Mouse (Mus musculus): ENCODE measurements at regions not wholly inside any gene's neighbourhood (a gene's known extent, or its start where the extent isn't known, plus 50 kb on each side); places are given as distances from the start of the nearest gene placed in this dataset.
A peak's percentile ranks its signal among the peaks of the same experiment; 100 is the strongest.

DNA sequence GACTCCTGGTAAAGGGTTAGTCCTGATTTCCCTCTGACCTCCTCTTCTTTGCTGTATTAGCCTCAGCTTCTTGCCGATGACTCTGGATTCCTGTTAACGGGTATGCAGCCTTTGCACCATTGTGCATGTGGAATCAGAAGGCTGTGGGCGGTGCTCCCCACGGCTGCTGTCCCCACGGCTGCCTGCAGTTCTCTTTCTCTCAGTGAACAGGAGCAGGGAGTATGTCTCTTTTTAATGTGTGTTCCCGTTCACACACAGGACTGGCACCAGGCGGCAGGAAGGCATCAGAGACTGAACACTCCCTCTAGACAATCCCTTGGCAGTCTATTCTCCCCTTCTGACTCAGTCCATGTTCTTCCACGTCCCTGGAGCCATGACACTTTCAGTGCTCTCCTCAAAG, 178.9 kb downstream of the Zfp326 start:
- no peak for DNase-seq (ENCODE audit: inconsistent ontology term)

- DNase-seq (ENCODE audit: inconsistent ontology term): no peak
These were observed 174.7 kb downstream of the Zfp326 start for GRCm38 (mm10) chr5:106051026-106051425.

DNA sequence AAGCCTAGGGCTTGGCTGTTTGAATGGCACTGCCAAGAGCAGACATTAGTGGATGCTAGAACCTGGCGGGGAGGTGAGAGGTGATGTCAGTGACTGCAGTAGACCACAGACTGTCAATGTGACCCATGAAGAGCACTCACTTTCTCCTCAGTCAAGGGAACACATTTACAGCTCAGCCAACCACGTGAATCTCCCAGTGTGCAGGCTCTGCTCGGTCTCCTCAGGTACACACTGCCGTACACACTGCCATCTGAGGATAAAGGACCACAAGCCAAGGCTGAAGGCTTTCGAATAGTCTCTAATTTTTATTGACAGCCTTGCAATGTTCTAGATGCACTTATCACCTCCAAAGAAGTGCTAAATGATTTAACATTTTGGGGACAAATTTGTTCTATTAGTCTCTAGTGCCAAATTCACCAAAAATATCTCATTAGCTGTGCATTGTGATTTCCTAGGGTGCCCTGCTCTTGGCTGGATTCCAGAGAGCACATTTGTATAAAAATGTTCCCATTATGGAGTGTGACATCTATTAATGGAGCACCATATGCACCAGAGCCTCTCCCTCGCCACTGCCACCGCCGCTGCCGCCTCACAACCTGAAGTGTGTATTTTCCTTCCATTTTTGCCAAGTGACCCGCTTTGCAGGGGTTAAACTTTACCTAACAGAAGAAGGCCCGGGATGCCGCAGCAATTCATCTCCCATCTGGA, 168.7 kb downstream of the Zfp326 start:
- no peak for DNase-seq (ENCODE audit: inconsistent ontology term)

DNA sequence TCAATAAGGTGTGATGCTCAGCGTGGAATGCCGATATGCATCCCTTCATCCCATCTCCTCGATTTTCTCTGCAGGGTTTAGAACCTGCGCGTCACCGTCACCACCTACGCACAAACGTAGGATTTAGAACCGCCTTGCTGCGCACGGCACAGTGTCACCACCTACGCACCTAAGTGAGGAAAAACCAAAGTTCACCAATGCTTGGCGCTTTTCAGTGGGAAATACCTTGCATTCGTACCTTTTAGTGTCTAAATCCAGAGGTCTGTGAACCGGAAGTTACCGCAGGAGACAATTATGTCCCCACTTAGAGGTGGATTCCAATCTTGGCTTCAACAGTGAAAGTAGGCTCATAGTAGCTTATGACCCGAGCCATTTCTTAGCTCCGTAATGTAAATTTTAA, 162.0 kb downstream of the Zfp326 start:
- no peak for DNase-seq (ENCODE audit: inconsistent ontology term)

GRCm38 (mm10) chr5:106036176-106036575, 159.8 kb downstream of the Zfp326 start:
- no peak for DNase-seq (ENCODE audit: inconsistent ontology term)

- DNase-seq (ENCODE audit: inconsistent ontology term): no peak
These were observed 156.6 kb downstream of the Zfp326 start for GRCm38 (mm10) chr5:106032956-106033355.

GRCm38 (mm10) chr5:106026861-106027260, 150.5 kb downstream of the Zfp326 start:
- no peak for DNase-seq (ENCODE audit: inconsistent ontology term)

GRCm38 (mm10) chr5:106004292-106004917, 128.0 kb downstream of the Zfp326 start:
- DNase-seq (ENCODE audit: inconsistent ontology term): peak; percentile 50

DNA sequence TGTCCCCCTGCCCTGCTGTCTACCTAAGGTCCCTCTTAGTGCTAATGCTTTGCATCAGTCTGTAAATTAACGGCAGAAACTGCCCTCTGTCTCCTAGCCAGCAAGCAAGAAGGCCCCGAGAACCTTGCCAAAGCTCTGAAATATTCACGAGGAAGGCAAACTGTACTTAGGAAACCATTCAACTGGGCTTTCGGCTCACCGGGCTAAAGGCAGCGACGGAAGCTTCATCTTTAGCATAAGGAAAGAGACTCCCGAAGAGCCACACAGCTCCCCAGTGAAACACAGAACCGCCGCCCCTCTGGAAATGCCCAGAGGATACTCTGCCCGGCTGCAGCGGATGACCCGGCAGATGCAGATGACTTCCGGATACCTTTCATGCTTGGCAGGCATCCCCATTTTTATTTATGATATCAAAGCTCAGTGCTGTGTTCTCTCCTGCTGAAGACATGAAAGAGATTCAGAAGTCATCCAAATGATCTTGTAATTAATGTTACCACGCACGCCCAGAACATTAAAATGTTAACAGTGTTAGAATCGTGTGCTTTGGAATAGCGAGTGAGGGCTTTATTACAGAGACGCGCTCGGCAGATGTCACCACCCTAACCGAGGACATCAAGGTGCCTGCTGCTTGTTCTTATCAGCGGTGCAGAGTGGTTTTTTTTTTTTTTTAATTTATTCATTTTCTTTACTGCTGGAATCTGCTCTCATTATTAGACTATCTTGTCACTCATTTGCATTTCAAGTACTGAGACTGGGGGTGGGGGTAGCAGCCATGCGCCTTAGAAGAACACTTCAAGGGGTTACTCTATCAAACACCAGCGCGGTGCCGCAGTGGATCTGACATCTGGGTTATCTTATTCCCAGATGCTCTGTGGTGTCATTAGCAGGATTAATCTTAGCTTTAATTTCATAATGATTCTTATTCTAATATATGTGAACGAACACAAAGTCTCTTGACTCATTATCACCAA, 127.2 kb downstream of the Zfp326 start:
- DNase-seq (ENCODE audit: inconsistent ontology term): no peak

DNA sequence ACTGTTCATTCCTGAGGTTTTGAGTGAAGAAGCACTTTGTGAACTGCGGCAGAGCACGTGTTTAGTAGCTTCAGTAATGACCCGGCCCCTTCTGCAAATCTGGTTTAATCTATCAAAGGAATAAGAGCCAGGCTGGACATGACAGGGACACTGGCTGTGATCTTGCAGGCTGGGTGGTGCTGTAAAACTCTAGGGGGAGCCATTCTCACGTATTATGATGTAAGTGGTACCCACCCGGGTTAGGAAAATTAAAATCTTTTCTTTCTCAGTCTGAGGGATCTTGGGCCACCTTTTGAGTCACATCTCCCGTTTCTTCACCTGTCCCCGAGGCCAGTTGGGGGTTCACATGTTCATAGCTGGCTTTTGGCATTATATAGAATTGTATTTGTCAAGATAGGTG, 126.0 kb downstream of the Zfp326 start:
- no peak for DNase-seq (ENCODE audit: inconsistent ontology term)

GRCm38 (mm10) chr5:105994218-105994617, 117.9 kb downstream of the Zfp326 start:
- DNase-seq (ENCODE audit: inconsistent ontology term): no peak

DNA sequence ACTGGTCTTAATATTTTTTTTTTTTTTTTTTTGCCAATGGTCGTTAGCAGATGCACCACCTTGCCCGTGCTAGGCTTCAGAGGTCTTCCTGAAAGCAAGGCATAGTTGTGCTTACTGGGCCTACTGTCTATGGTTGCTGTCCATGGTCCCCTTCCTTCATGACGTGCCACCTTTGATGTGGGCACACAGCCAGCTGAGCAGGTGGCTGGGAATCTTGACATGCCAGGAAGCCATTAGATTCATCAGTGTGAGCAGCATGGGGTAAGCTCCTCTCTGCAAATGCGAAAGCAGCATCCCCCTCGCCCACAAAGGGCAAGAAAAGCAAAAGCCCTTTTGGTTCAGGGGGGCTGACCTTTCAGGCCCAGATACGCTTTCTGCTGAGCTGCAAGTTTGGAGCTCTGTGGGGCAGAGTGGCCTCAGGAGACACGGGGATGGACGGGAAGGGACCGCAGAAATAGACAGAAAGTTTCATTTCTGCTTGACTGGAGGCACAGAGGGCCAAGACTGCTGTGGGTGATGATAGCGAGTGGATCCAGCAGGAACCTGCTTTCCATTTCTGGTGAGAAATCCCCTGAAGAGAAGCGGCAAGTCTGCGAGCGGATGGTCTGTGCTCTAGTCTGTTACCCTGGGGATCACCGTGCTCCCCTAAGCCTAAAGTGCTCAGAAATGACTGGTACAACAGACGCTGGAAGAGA, 116.8 kb downstream of the Zfp326 start:
- DNase-seq (ENCODE audit: inconsistent ontology term): no peak

GRCm38 (mm10) chr5:105990777-105991176, 114.4 kb downstream of the Zfp326 start:
- DNase-seq (ENCODE audit: inconsistent ontology term): no peak

- no peak for DNase-seq (ENCODE audit: inconsistent ontology term)
These were observed 110.0 kb downstream of the Zfp326 start for GRCm38 (mm10) chr5:105986401-105986800.

- DNase-seq (ENCODE audit: inconsistent ontology term): no peak
These were observed 106.8 kb downstream of the Zfp326 start for GRCm38 (mm10) chr5:105983131-105983530.

- DNase-seq (ENCODE audit: inconsistent ontology term): no peak
These were observed 100.4 kb downstream of the Zfp326 start for GRCm38 (mm10) chr5:105976746-105977145.

DNA sequence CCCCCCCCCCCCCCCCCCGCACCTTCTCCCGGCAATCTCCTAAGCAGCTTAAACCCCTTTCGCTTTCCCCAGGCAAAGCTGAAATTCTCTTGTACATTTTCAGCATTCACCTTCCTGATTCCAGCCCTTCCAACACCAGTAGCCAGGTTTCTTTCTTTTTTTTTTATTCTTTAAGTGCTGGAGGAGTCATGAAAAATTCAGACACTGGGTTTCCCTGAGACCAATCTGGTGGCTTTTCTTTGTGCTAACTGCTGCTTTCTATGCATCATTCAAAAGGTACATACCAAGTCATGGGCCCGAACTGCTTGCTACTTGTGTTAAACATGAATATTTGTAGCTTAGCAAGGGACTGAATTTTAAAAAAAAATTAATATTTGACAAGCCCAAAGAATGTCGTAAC, 99.7 kb downstream of the Zfp326 start:
- no peak for DNase-seq (ENCODE audit: inconsistent ontology term)

GRCm38 (mm10) chr5:105975275-105976011, 99.1 kb downstream of the Zfp326 start:
- peak; percentile 74 for DNase-seq (ENCODE audit: inconsistent ontology term)

DNA sequence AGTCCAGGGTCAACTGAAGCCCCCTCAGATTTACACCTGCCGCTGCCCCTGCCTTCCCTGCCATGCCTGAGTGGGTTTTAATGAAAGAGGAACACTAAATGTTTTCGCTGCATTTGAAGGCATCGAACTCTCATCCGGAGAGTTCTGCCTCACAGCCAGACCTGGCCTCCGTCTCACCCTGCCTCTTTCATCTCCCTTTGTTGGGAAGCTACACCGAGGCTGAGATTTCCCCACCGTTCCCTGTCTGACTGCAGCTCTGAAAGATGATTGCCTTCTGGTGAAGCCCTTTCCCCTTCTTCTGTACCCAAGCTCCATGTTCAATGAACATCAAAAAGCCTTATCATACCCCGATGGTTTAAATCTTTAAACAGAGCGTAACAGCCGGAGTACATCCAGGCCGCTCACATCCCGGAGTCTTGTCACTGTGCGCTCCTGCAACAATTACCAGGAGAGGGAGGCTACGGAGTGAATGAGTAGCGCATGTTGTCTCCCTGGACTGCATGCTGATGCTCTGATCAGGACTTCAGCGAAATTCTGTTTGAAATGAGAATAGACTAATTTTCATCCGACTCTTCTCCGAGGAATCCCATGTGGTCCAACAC, 98.3 kb downstream of the Zfp326 start:
- DNase-seq (ENCODE audit: inconsistent ontology term): no peak

Measured in Muller cell, postnatal 12 days (primary cell).